Mouse (Mus musculus) lung, postnatal 4 days (tissue): ENCODE data around the gene Ugt2b38.
"Not testable (repeated sequence)": the region's sequence is repeated elsewhere in the genome, so short reads cannot be mapped to it uniquely, and the experiment has no call there.

Experiments
- DNase-seq, 2 experiments: peaks; one replicate each; pipeline ENCODE4 v3.0.0; 2021

Ugt2b38 gene

GRCm38 (mm10) chr5:87424041-87424440, at the start of gene Ugt2b38:
Ugt2b38 (minus strand) TSS chr5:87424203.
- DNase-seq, result not testable (repeated sequence)

- no peak for DNase-seq
Observed at GRCm38 (mm10) chr5:87458810-87459209, 34.8 kb upstream of the Ugt2b38 start.

DNA sequence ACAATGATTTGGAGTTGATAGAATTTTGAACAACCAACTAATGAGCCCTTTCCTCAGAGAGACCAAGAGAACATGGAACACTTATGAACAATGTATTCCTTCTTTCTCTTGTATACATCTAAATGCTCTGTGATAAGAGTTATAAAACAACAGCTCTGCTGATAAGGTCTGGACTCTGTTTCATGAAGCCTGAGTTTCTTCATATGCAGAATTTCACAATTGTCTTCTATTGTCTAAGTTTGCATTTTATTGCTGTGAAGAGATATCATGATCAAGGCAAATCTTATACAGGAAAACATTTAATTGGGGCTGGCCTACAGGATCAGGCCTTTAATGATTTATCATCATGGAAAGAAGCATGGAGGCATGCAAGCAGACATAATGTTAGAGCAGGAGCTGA, 33.7 kb upstream of the Ugt2b38 start:
- no peak for DNase-seq

GRCm38 (mm10) chr5:87456216-87456850, 32.3 kb upstream of the Ugt2b38 start:
- no peak for DNase-seq

- DNase-seq, result no peak
Observed at GRCm38 (mm10) chr5:87455519-87455918, 31.5 kb upstream of the Ugt2b38 start.

GRCm38 (mm10) chr5:87452514-87452913, 28.5 kb upstream of the Ugt2b38 start:
- not testable (repeated sequence) for DNase-seq

DNA sequence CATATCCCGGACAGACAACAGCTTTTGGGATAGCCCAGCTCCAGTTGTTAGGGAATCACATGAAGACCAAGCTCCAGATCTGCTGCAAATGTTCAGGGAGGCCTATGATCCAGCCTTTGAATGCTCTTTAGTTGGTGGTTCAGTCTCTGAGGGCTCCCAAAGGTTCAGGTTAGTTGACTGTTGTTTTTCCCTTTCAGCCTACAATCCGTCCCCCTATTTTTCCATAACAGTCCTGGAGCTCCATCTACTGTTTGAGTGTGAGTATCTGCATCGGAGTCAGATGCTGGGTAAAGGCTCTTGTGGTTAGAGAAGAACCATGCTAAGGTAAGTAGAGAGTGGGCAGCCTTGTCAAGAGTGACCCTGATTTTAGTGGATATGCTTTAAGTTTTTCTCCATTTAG, 12.3 kb upstream of the Ugt2b38 start:
- no peak for DNase-seq

DNA sequence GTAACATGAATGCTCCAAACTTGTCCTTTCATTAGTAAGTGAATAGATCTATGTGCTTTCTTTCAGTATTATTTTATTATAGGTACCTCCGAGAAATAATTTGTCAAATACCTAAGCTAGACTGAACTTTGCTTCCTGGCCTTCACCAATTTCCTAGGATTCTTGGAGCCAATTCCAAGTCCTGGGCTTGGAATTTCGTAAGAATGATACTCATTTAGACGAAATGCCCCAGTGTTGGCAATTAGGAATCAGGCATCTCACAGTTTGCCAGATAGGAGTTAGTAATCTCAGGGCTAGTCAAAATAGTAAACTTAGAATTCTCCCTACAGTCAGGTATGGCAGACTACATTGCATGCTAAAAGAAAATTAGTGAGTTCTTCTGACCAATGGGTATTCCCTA, 1.7 kb upstream of the Ugt2b38 start:
- no peak for DNase-seq

DNA sequence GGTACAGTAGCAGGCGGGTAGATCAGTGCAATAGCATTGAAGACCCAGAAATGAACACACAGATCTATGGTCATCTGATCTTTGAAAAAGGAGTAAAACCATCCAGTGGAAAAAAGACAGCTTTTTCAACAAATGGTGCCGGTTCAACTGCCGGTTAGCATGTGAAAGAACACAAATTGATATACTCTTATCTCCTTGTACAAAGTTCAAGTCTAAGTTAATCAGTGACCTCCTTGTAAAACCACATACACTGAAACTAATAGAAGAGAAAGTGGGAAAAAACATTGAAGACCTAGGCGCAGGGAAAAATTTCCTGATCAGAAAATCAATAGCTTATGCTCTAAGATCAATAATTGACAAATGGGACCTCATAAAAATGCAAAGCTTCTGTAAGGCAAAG, 27.0 kb downstream of the Ugt2b38 start:
- DNase-seq, result no peak

GRCm38 (mm10) chr5:87390818-87391217, 33.2 kb downstream of the Ugt2b38 start:
- no peak for DNase-seq

- no peak for DNase-seq
Observed at GRCm38 (mm10) chr5:87380234-87380633, 43.8 kb downstream of the Ugt2b38 start.

- DNase-seq, result no peak
Observed at GRCm38 (mm10) chr5:87379825-87380224, 44.2 kb downstream of the Ugt2b38 start.

DNA sequence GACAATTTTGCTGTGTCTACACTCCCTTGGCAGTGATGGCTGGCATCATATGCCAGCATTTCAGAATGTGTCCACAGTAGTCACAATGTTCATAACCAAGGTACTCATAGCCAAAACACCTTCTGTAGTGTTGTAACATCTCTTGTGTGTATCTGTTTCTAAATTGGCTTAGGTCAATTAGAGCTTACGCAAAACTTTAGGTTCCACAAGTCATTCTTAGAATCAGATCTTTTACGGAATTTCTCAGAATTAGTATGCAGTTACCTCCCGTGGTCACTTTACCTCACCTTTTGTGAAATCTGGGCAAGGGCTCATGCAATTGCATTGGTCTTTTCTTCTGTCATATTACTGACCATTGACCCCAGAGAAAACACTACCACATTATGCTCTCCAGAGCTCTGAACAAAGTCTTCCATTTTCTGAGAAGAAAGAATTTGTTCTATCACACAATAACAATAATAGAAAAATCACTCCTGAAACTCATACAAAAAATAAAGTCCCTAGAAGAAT, 48.1 kb downstream of the Ugt2b38 start:
- DNase-seq, result no peak

DNA sequence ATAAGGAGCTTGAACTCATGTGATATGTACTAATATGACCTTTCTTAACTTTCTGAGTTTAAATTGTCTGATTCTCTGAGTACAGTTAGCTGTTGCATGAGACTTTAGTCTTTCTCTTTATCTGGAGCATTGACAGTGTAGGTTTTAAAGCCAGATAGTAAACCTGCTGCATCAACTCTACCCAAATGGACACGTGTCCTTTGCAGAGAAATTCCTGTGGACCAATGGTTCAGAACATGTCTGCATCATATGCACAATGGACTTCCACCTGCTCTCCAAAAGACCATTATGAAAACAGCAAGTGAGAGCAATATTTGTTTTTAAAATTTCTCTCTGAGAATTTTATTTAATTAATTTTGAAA, 50.5 kb downstream of the Ugt2b38 start:
- DNase-seq, result no peak

DNA sequence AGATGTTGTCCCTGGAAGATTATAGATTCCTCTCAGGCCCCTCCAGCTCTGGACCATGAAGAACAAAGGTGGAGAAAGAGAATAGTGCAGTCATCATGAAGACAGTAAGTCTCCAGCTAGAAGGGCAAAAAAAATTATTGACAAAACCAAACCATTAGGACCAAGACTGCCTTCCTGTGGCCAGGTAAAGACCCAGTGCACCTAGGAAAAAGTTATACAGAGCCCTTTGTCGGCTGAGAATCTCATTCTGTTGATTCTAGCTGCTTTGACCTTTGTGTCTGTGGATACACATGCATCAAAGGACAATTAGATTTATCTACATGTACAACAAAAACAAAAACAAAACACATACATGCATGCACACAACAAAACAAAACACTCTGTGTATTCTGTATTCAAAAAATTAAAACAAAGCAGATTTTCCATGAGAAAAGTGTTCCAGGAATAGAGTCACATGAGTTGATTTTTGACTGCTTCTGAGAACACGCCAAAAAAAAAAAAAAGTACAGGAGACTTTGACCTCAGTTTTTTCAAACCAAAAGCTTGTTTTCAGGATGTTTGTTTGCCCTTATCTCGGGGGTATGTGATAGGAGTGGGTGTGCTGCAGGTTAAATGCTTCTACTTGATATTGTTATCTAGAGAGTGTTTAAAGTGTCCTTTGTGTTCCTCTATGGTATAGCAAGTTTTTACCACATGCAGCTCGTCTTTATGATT, 51.1 kb downstream of the Ugt2b38 start:
- not testable (repeated sequence) for DNase-seq
